Mouse (Mus musculus) CH12.LX (cell line): Measurements from ENCODE around the gene Tgfbr1.

Experiments
- CHD1 ChIP-seq: IDR thresholded peaks from 2 replicates; pipeline ENCODE4 v1.6.1; 2012; ENCODE audit warnings: low read depth, low read length, improper control_type of control experiment, inconsistent platforms
- CTCF ChIP-seq, 2 experiments: IDR thresholded peaks in 1 of 2; conservative IDR thresholded peaks in 1 of 2; 2 replicates each; pipeline ENCODE4 v1.5.1; 2011 to 2012; ENCODE audit warnings: low read depth in 2 of 2, low read length in 2 of 2, improper control_type of control experiment in 1 of 2, inconsistent platforms in 1 of 2, mild to moderate bottlenecking in 1 of 2, moderate library complexity in 1 of 2
- MAFK ChIP-seq: IDR thresholded peaks from 2 replicates; pipeline ENCODE4 v1.6.1; 2011; ENCODE audit warnings: low read length, improper control_type of control experiment; ENCODE audit not compliant: insufficient replicate concordance

- TF ChIP-seq CHD1 (no peak), CTCF (conservative IDR thresholded peaks at IDR 0.05 in 1 of 2, IDR thresholded peaks at IDR 0.05 in 1 of 2; ENCODE audit: low read depth in 2 of 2, low read length in 2 of 2) (no peak), MAFK (no peak)
Measured at GRCm38 (mm10) chr4:47327782-47328181, 25.2 kb upstream of the Tgfbr1 start.
